Mouse (Mus musculus) embryonic facial prominence, embryonic 13.5 days (tissue): ENCODE data around the gene Myo1d. TPM values are rescaled to one million over a fixed set of nuclear protein-coding genes. Genes with fewer than 3 reads are reported as not detected.

ENCODE experiments used
- ATAC-seq: fragments of 200-750 bp; cut with Nextera tagmentation; 2 replicates; pipeline ENCODE4 v1.8.0; 2017; ENCODE audit warnings: low read depth; ENCODE audit not compliant: insufficient number of reproducible peaks, insufficient read depth, low FRiP score, low TSS enrichment
- H3K27ac ChIP-seq: fragments of 300-500 bp; sonication (generic); 2 replicates; pipeline ENCODE4 v1.5.1; 2015; ENCODE audit warnings: moderate library complexity, mild to moderate bottlenecking, inconsistent platforms
- H3K27me3 ChIP-seq: fragments of 300-500 bp; sonication (generic); 2 replicates; pipeline ENCODE4 v1.6.1; 2015; ENCODE audit warnings: mild to moderate bottlenecking, inconsistent platforms
- H3K36me3 ChIP-seq: fragments of 300-500 bp; sonication (generic); 2 replicates; pipeline ENCODE4 v1.6.1; 2015; ENCODE audit warnings: mild to moderate bottlenecking, inconsistent platforms
- H3K4me1 ChIP-seq: fragments of 300-500 bp; sonication (generic); 2 replicates; pipeline ENCODE4 v1.6.1; 2015; ENCODE audit warnings: inconsistent platforms
- H3K4me2 ChIP-seq: fragments of 300-500 bp; sonication (generic); 2 replicates; pipeline ENCODE4 v1.6.1; 2015; ENCODE audit warnings: moderate library complexity, mild to moderate bottlenecking, inconsistent platforms
- H3K4me3 ChIP-seq: fragments of 300-500 bp; sonication (generic); 2 replicates; pipeline ENCODE4 v1.5.1; 2015; ENCODE audit warnings: mild to moderate bottlenecking, inconsistent platforms
- H3K9ac ChIP-seq: fragments of 300-500 bp; sonication (generic); 2 replicates; pipeline ENCODE4 v1.6.1; 2015; ENCODE audit warnings: mild to moderate bottlenecking, inconsistent platforms
- H3K9me3 ChIP-seq: fragments of 300-500 bp; sonication (generic); 2 replicates; pipeline ENCODE4 v1.6.1; 2016; ENCODE audit warnings: inconsistent platforms
- WGBS: fragments of 180-500 bp; shearing (Covaris S2); methylation state at CpG from one replicate; pipeline ENCODE4 v1.1.7; 2015; ENCODE audit warnings: mixed read lengths; 5-methylcytosine and 5-hydroxymethylcytosine counted together
- polyA plus RNA-seq: library from polyadenylated mRNA; unstranded; fragments of >200 nt; fragmentation: Nextera tagmentation; extraction: Ambion mirVana; gene quantifications from 2 replicates; pipeline ENCODE4 v1.2.1, GENCODE M21; 2015

Myo1d gene
- 7.7 and 12.5 TPM in 2 replicates for polyA plus RNA-seq

DNA sequence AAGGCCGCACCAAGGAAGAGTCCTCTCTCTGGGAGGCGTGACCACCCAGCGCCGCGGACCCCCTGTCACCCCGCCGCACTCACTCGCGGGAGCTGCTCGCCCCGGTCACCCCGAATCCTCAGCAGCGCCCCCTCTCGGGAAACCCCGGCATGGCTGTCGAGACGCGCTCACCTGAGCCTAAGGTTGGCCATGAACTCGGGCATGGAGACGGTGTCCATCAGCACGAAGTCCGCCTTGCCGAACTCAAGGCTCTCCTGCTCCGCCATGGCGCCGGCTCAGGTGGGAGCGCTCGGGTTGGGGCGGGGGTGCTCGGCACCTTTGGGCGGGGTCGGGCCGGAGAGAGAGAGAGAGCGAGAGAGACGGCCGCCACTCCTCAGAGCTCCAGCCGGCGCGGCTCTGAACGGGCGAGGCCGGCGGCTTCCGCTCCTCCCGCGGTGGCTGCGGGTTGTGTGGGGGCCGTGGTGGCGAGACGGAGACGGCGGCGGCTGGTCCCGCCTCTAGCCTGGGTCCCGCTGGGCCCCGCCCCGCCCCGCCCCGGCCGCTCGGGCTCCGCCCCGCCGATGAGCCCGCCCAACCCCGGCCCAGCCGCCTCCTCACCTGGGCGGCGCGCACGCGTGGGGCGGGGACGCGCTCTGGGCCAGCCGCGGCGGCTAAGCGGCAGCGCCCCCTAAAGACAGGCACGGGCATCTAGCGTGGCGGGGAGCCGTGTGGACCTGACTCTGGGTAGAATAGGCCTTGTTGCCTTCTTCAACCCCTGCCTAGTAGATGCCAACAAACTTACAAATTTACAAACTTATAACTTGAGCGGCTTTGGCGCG is at the start of gene Myo1d:
Myo1d (minus strand) TSS at position 499 of the 818 bp plus-strand sequence.
- Histone ChIP-seq H3K4me1 (peaks cover 4% of the 10 kb centered on the region; the same call in 1 of the 2 replicates), H3K9ac (peak within 1 kb of the TSS; percentile 75), H3K36me3 (no peaks in the 10 kb centered on the region), H3K4me3 (peak within 1 kb of the TSS; percentile 72), H3K4me2 (peak within 1 kb of the TSS; percentile 87), H3K9me3 (no peaks in the 10 kb centered on the region), H3K27me3 (no peaks in the 10 kb centered on the region), H3K27ac (peak within 1 kb of the TSS; percentile 80)
- WGBS: 1% methylated on average over 59 of the region's 87 CpGs
- peak; percentile 97 for ATAC-seq

DNA sequence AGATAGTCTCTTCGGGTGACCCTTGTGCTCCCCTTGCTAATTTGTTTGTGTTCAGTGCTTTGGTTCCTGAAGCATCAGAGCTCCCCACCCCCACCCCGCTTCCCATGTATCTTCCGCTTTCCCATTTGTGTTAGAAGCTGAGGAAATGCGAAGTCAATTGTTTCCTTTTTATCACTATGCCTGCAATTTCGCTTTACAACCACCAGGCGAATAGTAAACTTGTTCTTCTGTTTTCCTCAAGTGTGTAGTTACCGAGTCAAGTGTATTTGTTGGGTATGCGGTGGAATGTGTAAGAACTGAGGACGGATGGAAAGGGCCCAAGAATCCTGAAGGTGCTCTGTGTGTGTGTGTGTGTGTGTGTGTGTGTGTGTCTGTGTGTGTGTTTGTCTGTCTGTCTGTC is 42.0 kb upstream of the Myo1d start:
- 81% methylated on average over 9 of the region's 9 CpGs for WGBS
- H3K36me3 ChIP-seq: peaks cover 56% of the 10 kb centered on the region
- H3K27me3 ChIP-seq: no peaks in the 10 kb centered on the region

DNA sequence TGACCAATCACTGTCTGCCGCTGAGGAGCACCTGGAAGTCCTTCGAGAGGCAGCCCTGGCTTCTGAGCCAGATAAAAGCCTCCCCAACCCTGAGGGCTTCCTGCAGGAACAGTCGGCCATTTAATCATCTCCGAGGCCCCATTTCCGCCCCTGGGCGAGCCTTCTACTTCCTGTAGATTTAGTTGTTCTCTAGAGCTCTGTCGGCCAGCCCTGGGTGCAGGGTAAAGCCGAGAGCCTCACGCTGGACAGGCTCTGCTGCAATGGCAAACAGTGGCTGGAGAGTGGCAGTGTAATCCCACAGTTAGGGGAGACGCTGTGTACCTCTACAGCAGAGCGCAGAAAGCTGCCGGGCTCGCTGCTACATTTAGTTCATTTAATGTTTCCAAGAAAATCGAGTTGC is 41.5 kb upstream of the Myo1d start:
- WGBS: 31% methylated on average over 14 of the region's 14 CpGs
- no peak for ATAC-seq
- H3K9me3 ChIP-seq: no peaks in the 10 kb centered on the region
- H3K4me1 ChIP-seq: peaks cover 14% of the 10 kb centered on the region
- H3K27ac ChIP-seq: no peak overlapping the region
- no peak overlapping the region for H3K4me3 ChIP-seq
- H3K4me2 ChIP-seq: no peak overlapping the region
- no peaks in the 10 kb centered on the region for H3K27me3 ChIP-seq
- no peak overlapping the region for H3K9ac ChIP-seq
- peaks cover 61% of the 10 kb centered on the region for H3K36me3 ChIP-seq

More for the DNA sequence above, 42.0 kb upstream of the Myo1d start:
- Histone ChIP-seq H3K4me1 (peaks cover 14% of the 10 kb centered on the region), H3K4me2 (no peak overlapping the region), H3K27ac (no peak overlapping the region), H3K4me3 (no peak overlapping the region), H3K9ac (no peak overlapping the region), H3K9me3 (no peaks in the 10 kb centered on the region)
- no peak for ATAC-seq

DNA sequence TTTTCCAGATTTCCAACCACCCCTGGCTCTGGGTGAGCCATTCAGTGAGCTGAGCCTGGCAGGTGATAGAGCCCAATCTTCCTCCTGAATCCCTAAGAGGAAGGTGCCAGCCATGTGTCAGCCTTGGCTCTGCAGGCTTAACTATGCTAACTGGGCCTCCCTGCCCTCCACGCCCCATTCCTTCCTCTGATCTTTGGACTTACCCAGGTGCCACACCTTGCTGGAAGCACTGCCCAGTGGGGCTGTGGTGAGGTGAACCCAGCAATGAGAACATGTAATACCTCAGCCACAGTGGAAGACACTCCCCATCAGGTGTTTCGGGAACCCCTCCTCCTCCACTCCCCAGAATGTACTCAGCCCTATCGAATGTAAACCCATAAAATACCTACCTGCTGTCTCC is 40.3 kb upstream of the Myo1d start:
- WGBS: 84% methylated on average over 3 of the region's 3 CpGs
- Histone ChIP-seq H3K27ac (no peak overlapping the region), H3K4me2 (no peak overlapping the region), H3K27me3 (no peaks in the 10 kb centered on the region), H3K4me3 (no peak overlapping the region), H3K9me3 (no peaks in the 10 kb centered on the region), H3K4me1 (peaks cover 14% of the 10 kb centered on the region), H3K9ac (no peak overlapping the region), H3K36me3 (peaks cover 73% of the 10 kb centered on the region)
- ATAC-seq: no peak

DNA sequence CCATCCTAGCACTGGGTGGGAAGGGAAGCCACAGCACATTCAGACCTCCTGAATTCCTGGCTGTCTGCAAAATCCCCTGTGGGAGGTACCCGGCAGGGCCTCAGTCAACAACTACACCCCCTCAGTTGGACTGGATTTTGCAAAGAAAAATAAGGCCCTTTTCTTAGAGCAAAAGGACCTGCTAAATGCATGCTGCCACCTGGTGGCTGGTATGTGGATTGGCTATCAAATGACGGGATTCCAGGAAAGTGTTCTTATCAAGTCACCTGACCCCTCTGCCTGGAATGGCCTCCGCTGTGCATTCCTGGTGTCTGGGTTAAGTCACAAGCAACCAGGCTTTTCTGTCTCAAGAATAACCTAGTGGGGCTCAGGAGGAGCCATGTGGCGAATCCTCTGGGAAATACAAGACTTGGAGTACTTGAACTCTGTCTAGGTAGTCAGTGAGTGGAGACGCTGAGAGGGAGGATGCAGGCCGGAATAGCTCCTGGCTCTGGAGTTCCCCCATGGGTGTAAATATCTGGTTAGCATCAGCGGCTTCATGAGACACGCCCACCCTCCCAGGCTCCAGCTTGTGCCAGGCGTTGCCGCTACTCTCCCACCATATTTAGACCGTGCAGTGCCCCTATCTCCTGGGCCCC is 38.4 kb upstream of the Myo1d start:
- Histone ChIP-seq H3K27me3 (no peaks in the 10 kb centered on the region), H3K27ac (peak overlapping the region; percentile 51), H3K9ac (no peak overlapping the region), H3K4me3 (no peak overlapping the region), H3K9me3 (no peaks in the 10 kb centered on the region), H3K4me1 (peaks cover 14% of the 10 kb centered on the region), H3K36me3 (peaks cover 84% of the 10 kb centered on the region), H3K4me2 (peak overlapping the region; percentile 12; the same call in 1 of the 2 replicates)
- peak; percentile 48; the same call in 1 of the 2 replicates for ATAC-seq
- 28% methylated on average over 11 of the region's 11 CpGs for WGBS

DNA sequence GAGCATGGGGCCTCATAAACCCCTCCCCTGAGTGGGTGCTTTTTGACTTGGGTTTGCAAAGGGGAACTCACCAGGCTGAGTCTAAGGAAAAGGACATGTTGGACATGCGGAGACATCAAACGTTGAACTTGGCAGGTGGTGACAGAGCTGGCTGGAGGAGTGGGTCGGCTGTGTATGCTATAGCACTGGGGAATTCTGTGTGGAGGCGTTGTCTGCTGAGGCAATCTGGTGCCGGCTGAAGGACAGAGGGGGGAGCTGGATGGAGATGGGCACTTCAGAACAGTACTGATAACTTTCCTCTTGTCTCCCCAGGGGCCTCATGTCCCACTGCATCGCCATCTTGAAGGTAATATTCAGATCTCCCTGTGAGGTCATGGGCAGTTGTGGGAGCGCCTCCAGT is 35.5 kb upstream of the Myo1d start:
- Histone ChIP-seq H3K4me3 (no peak overlapping the region), H3K4me1 (peaks cover 26% of the 10 kb centered on the region), H3K9ac (no peak overlapping the region), H3K27me3 (no peaks in the 10 kb centered on the region), H3K4me2 (no peak overlapping the region), H3K36me3 (peaks cover 70% of the 10 kb centered on the region), H3K9me3 (no peaks in the 10 kb centered on the region), H3K27ac (no peak overlapping the region)
- WGBS: 87% methylated on average over 7 of the region's 7 CpGs
- ATAC-seq: no peak

DNA sequence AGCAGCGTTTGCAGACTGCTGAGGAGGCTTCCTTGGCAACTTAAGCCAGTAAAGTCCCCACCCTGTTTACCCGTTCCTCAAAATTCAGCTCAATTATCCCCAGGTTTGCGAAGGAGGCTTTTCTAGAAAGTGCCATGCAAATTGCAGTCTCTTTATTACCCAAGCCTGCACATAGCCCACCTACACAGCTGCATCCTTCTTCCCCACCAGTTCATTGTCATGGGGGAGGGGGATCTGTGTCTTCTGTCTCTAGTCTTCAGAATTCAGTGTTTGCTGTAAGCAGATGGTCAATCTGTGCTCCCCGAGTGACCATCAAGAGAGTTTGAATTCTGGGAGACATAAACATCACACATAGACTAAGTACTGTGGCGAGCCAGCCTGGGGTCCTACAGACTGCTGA is 31.3 kb upstream of the Myo1d start:
- peaks cover 40% of the 10 kb centered on the region for H3K36me3 ChIP-seq
- no peaks in the 10 kb centered on the region for H3K9me3 ChIP-seq
- peak overlapping the region; percentile 93 for H3K27ac ChIP-seq
- H3K4me3 ChIP-seq: peak overlapping the region; percentile 59
- H3K27me3 ChIP-seq: no peaks in the 10 kb centered on the region
- WGBS: 23% methylated on average over 5 of the region's 5 CpGs
- ATAC-seq: no peak
- H3K4me2 ChIP-seq: peak overlapping the region; percentile 71
- peak overlapping the region; percentile 89 for H3K9ac ChIP-seq
- peaks cover 18% of the 10 kb centered on the region for H3K4me1 ChIP-seq

DNA sequence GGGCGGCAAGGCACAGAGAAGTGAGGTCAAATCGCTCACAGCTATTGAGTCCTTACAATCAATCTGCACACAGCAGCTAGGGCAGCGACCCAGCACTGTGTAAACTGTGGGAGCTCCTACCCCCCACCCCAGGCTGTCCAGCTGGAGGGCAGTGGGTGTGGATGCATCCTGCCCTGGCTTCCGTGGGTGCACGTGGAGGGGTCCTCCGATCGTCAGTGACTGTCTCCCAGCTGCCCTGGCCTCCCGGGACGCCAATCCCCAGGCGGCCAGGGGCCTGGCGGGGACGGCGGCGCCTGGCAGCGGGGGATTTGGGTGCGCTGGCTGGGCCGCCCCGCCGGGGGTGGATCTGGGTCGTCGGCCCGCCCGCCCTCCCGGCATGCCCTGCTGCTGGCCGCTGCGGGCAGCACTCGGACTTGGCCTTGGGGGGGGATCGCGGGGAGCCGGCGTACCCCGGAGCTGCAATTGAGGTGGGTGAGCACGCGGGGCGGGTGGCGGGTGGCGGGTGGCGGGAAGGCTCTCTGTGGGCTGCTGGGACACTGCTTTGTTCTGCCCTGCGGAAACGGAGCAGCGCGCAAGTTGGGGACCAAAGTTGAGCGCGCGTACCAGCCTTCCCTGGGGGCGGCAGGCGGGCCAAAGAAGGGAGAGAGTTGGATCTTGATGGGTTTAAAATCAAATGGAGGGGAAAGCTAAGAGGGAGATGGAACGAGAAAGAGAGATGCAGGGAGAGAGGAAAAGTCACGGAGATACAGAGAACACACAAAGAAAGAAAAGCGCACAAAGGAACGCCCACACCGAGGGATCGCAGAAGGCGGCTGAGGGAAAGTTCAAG is 30.4 kb upstream of the Myo1d start, which contains the start of gene Tmem98:
Tmem98 (plus strand) TSS at position 183 of the 829 bp plus-strand sequence.
- Histone ChIP-seq H3K9ac (peak within 1 kb of the TSS; percentile 89), H3K4me2 (peak within 1 kb of the TSS; percentile 71), H3K4me3 (peak within 1 kb of the TSS; percentile 59), H3K4me1 (peaks cover 18% of the 10 kb centered on the region), H3K27me3 (no peaks in the 10 kb centered on the region), H3K27ac (peak within 1 kb of the TSS; percentile 93), H3K36me3 (peaks cover 31% of the 10 kb centered on the region), H3K9me3 (no peaks in the 10 kb centered on the region)
- peak; percentile 75 for ATAC-seq
- under 1% methylated on average over 49 of the region's 54 CpGs for WGBS

DNA sequence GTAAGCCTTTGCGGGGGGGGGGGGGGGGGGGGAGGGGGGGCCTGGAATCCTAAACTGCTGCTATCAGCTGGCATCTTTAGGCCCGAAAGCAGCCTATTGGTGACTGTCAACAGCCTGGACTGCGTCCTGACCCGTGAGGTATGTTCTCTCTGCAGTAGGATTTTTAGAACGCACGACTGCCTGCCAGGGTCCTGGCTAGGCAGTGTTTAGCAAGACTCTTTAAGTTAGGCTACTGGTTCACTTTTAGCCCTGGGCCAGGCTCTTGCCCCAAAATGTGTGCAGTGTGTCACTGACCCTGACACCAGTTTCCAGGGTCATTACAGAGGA is 29.8 kb upstream of the Myo1d start:
- WGBS: 22% methylated on average over 6 of the region's 6 CpGs
- Histone ChIP-seq H3K27ac (peak overlapping the region; percentile 93), H3K36me3 (peaks cover 25% of the 10 kb centered on the region), H3K4me3 (peak overlapping the region; percentile 59), H3K27me3 (no peaks in the 10 kb centered on the region), H3K9ac (peak overlapping the region; percentile 89), H3K9me3 (no peaks in the 10 kb centered on the region), H3K4me2 (peak overlapping the region; percentile 71), H3K4me1 (peaks cover 18% of the 10 kb centered on the region)
- ATAC-seq: 0 out of 2 replicates have a peak, but pooled peaks have one; percentile 2

DNA sequence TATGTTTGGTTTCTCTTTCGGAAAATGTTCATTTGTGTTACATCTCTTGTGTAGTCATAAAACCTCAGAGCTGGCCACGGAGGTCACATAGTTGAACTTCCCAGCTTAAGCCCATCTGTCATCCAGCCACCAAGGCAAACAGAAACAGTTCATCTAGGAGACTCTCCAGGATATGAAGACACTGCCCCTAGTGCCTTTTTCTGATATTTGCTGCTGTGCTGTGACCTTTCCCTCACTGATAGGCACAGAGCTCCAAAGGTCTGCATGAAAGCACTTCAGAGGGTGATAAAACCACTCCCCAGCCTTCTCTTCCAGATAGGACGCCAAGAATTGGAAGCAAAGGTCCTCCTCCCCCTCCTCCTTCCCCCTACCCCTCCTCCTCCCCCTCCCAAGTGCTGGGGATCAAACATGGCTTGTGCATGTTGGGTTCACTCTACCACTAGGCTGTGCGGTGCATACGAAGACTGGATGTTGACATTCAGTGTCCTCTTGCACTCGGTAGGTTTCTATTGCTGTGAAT is 28.8 kb upstream of the Myo1d start:
- Histone ChIP-seq H3K9ac (no peak overlapping the region), H3K36me3 (peaks cover 15% of the 10 kb centered on the region), H3K4me2 (no peak overlapping the region), H3K4me3 (no peak overlapping the region), H3K4me1 (peaks cover 18% of the 10 kb centered on the region), H3K27ac (no peak overlapping the region), H3K9me3 (no peaks in the 10 kb centered on the region), H3K27me3 (no peaks in the 10 kb centered on the region)
- 72% methylated on average over 6 of the region's 6 CpGs for WGBS
- no peak for ATAC-seq

DNA sequence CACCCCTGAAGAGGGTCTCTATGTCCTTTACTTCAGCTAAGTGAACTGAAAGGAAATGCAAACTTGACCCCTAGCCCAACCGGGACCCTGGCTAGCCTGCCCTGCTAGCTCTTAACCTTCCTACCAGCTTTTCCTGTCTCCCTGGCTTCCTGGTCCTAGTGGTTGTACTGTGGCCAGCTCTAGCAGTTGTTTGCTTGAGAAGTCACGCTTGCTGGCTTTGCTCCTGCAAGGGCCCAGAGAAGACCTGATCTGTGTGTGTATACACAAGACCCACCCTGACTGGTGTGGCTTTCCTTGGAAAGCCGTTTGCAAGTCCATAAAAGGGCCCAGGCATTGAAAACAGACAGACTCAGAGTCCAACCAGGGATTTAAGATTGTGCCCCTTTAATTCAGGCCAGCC is 22.9 kb upstream of the Myo1d start:
- Histone ChIP-seq H3K4me2 (no peak overlapping the region), H3K4me3 (no peak overlapping the region), H3K36me3 (no peaks in the 10 kb centered on the region), H3K4me1 (no peaks in the 10 kb centered on the region), H3K9ac (no peak overlapping the region), H3K27ac (no peak overlapping the region), H3K27me3 (no peaks in the 10 kb centered on the region), H3K9me3 (no peaks in the 10 kb centered on the region)
- no peak for ATAC-seq
- 49% methylated on average over 3 of the region's 3 CpGs for WGBS
